Mouse (Mus musculus) megakaryocyte, embryonic 14.5 days (primary cell): Measurements from ENCODE around the gene Cachd1.

Source experiments
- FLI1 ChIP-seq: IDR thresholded peaks from 2 replicates; pipeline ENCODE4 v1.6.1; 2012; ENCODE audit warnings: low read length, inconsistent platforms, mixed read lengths
- GATA1 ChIP-seq: IDR thresholded peaks from 3 replicates; pipeline ENCODE4 v1.6.1; 2012; ENCODE audit warnings: mixed read lengths, low read length, inconsistent platforms, borderline replicate concordance

DNA sequence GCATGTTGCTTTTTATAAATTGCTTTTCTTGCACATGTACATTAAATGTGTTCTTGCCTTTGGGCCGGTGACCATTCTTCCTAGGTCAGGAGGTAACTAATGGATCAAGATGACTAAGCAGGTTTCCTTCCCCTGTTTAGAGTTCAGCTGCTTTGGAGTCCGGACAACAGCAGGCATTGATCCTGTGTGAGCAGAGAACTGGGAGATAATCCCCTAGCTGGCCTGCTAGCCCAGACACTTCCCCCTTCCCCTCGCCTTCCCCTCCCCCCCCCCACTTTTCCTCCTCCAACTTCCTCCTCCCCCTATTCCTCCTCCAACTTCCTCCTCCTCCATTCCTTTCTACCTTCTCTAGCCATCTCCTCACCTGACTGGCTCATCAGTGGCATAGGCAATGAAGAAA, 135.2 kb downstream of the Cachd1 start:
- TF ChIP-seq FLI1 (no peak), GATA1 (no peak)
